Mouse (Mus musculus): Measurements from ENCODE around the gene Agap2. TPM values are rescaled to one million over a fixed set of nuclear protein-coding genes. Genes with fewer than 3 reads are reported as not detected.

Gene Agap2
- polyA plus RNA-seq, 2 experiments: 0.57 to 3.0 TPM

DNA sequence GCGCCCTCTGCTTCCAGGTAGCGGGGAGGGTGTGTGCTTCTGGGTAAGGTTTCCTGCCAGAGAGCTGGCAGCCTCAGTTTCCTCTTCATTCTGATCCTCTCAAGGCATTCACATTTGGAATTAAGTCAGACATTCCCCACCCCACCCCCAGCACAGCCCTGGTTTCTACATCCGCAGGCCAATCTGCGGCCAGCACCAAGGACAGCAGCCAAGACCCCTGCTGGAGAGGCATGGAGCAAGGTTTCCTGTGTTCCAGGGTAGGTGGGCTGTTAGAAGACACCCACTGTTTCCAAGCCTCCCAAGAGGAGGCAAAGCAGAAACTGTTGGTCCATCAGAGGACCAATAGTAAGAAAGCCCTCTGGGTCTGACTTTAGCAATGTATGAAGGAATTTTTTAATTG lies 20.4 kb upstream of the Agap2 start:
- WGBS (ENCODE audit: insufficient replicate concordance): 45% methylated on average over 4 of the region's 4 CpGs
- DNase-seq (ENCODE audit: low read depth in 3 of 3, low spot score in 3 of 3) (no peak), ATAC-seq (ENCODE audit: insufficient read depth) (no peak)
- Histone ChIP-seq H3K9me3 (ENCODE audit: control insufficient read depth, low read length) (no peaks in the 10 kb centered on the region), H3K27ac (no peak overlapping the region), H3K4me3 (ENCODE audit: insufficient read depth in 1 of 2, low read depth in 2 of 2, low read length in 2 of 2) (no peak overlapping the region), H3K4me2 (ENCODE audit: low read depth) (no peak overlapping the region), H3K9ac (replicated peaks) (no peak overlapping the region), H3K4me1 (replicated peaks; ENCODE audit: control insufficient read depth in 2 of 2, insufficient read depth in 2 of 2, low read length in 1 of 2) (no peaks in the 10 kb centered on the region), H3K36me3 (replicated peaks; ENCODE audit: control insufficient read depth, insufficient read depth, low read depth) (no peaks in the 10 kb centered on the region), H3K27me3 (ENCODE audit: control insufficient read depth, insufficient read depth, low read length) (peaks cover 52% of the 10 kb centered on the region)
- TF ChIP-seq CTCF (IDR thresholded peaks at IDR 0.05; ENCODE audit: low read depth) (peak; percentile 26; the same call in 1 of the 2 replicates), EP300 (IDR thresholded peaks at IDR 0.05; ENCODE audit: low read depth) (no peak)

DNA sequence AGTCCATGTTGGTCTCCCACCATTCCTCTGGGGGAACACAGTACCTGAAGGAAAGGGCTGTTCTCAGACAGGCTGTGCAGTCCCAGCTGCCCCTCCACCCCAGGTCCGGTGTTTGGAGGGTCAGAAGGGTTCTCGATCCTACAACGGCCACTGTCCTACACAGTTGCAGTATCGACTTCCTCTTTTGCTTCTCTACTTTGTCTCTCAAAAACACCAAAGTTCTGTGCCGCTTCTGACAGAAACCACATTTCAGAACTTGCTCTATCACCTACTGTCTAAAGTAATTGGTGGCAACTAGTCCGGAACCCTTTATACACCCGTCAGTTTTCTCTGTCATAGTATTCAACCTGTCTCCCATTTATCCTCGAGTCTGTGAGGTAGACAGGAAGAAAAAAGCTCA lies 19.7 kb upstream of the Agap2 start:
- H3K4me3 ChIP-seq (ENCODE audit: insufficient read depth in 1 of 2, low read depth in 2 of 2, low read length in 2 of 2): no peak overlapping the region
- DNase-seq (ENCODE audit: low read depth in 3 of 3, low spot score in 3 of 3) (no peak), ATAC-seq (ENCODE audit: insufficient read depth) (no peak)
- no peak overlapping the region for H3K27ac ChIP-seq
- H3K9me3 ChIP-seq (ENCODE audit: control insufficient read depth, low read length): no peaks in the 10 kb centered on the region
- H3K27me3 ChIP-seq (ENCODE audit: control insufficient read depth, insufficient read depth, low read length): peaks cover 52% of the 10 kb centered on the region
- 36% methylated on average over 8 of the region's 8 CpGs for WGBS (ENCODE audit: insufficient replicate concordance)
- no peak for TF ChIP-seq EP300 (IDR thresholded peaks at IDR 0.05; ENCODE audit: low read depth)
- no peak for TF ChIP-seq CTCF (IDR thresholded peaks at IDR 0.05; ENCODE audit: low read depth)
- 0 out of 4 replicates have a peak, but pooled peaks cover 0 to 2% of the 10 kb centered on the region in 2 experiments for H3K4me1 ChIP-seq (replicated peaks; ENCODE audit: control insufficient read depth in 2 of 2, insufficient read depth in 2 of 2, low read length in 1 of 2)
- no peak overlapping the region for H3K9ac ChIP-seq (replicated peaks)
- H3K36me3 ChIP-seq (replicated peaks; ENCODE audit: control insufficient read depth, insufficient read depth, low read depth): no peaks in the 10 kb centered on the region
- H3K4me2 ChIP-seq (ENCODE audit: low read depth): no peak overlapping the region

DNA sequence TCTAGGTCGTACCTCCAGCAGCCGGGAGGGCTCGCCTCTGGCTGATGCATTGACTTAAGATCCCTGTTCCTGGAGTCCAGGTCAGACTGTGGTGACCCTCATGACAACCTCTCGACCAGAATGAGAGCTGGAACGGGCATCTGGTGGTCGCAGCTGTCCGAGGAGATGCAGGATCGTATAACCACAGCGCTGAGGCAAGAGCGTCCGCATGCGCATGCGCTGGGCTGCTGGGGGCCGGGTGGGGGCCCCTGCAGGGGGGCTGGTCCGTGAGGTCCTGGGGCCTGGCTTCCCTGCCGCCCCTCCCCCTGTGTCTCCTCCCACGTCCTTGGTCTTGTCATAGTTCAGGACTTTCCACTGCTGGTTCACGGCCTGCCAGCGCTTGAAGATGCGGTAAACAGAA lies 18.6 kb upstream of the Agap2 start:
- Histone ChIP-seq H3K36me3 (replicated peaks; ENCODE audit: control insufficient read depth, insufficient read depth, low read depth) (no peaks in the 10 kb centered on the region), H3K9ac (replicated peaks) (no peak overlapping the region), H3K4me2 (ENCODE audit: low read depth) (no peak overlapping the region), H3K4me3 (ENCODE audit: insufficient read depth in 1 of 2, low read depth in 2 of 2, low read length in 2 of 2) (no peak overlapping the region), H3K27me3 (ENCODE audit: control insufficient read depth, insufficient read depth, low read length) (peaks cover 52% of the 10 kb centered on the region), H3K9me3 (ENCODE audit: control insufficient read depth, low read length) (no peaks in the 10 kb centered on the region), H3K4me1 (replicated peaks; ENCODE audit: control insufficient read depth in 2 of 2, insufficient read depth in 2 of 2, low read length in 1 of 2) (0 out of 4 replicates have a peak, but pooled peaks cover 0 to 3% of the 10 kb centered on the region in 2 experiments), H3K27ac (no peak overlapping the region)
- WGBS (ENCODE audit: insufficient replicate concordance): 74% methylated on average over 20 of the region's 20 CpGs
- no peak for DNase-seq (ENCODE audit: low read depth in 3 of 3, low spot score in 3 of 3)
- ATAC-seq (ENCODE audit: insufficient read depth): no peak
- TF ChIP-seq CTCF (IDR thresholded peaks at IDR 0.05; ENCODE audit: low read depth) (no peak), EP300 (IDR thresholded peaks at IDR 0.05; ENCODE audit: low read depth) (no peak)

DNA sequence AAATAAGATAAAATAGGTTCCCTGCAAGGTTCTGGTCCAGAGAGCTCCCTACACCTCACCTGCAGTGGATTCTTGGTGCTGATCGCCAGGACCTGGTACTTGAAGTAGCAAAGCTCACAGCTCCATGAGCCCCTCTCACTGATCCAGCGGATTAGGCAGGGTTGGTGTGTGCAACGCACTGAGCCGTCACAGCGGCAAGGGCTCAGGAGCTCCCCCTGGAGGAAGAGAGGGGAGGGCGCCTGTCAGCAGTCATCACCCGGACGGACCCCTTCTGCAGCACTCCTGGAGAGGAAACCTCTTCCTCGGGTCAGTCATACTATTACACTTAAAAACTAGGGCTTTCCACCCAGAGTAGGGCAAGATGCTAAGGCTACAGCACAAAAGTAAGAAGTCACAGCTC lies 16.9 kb upstream of the Agap2 start:
- DNase-seq (ENCODE audit: low read depth in 3 of 3, low spot score in 3 of 3) (no peak), ATAC-seq (ENCODE audit: insufficient read depth) (no peak)
- under 1% methylated on average over 9 of the region's 9 CpGs for WGBS (ENCODE audit: insufficient replicate concordance)
- peak; percentile 98 for TF ChIP-seq CTCF (IDR thresholded peaks at IDR 0.05; ENCODE audit: low read depth)
- no peak for TF ChIP-seq EP300 (IDR thresholded peaks at IDR 0.05; ENCODE audit: low read depth)
- Histone ChIP-seq H3K27ac (no peak overlapping the region), H3K4me2 (ENCODE audit: low read depth) (no peak overlapping the region), H3K36me3 (replicated peaks; ENCODE audit: control insufficient read depth, insufficient read depth, low read depth) (no peaks in the 10 kb centered on the region), H3K9ac (replicated peaks) (no peak overlapping the region), H3K4me3 (ENCODE audit: insufficient read depth in 1 of 2, low read depth in 2 of 2, low read length in 2 of 2) (no peak overlapping the region), H3K9me3 (ENCODE audit: control insufficient read depth, low read length) (no peaks in the 10 kb centered on the region), H3K27me3 (ENCODE audit: control insufficient read depth, insufficient read depth, low read length) (peaks cover 55% of the 10 kb centered on the region), H3K4me1 (replicated peaks; ENCODE audit: control insufficient read depth in 2 of 2, insufficient read depth in 2 of 2, low read length in 1 of 2) (peaks cover 4 to 7% of the 10 kb centered on the region in 2 experiments; a peak in 3 of 4 replicates)

DNA sequence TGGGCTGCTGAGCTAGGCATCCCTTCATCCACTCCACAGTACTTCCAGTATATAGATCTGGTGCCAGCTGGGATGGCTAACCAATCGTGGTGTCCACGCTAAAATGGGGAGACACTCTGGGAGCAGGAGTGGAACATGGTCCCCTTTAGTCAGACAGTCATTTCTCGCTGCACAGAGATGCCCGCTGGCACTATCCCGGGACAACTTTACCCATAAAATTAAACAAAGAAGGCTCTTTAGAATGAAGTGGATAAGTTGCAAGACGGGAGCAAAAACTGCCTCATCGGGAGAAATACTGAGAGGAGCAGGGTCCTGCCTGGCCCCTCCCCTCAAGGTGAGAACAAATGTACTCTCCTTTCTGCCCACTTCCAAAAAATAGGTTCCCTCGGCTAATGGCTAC lies 16.4 kb upstream of the Agap2 start:
- TF ChIP-seq EP300 (IDR thresholded peaks at IDR 0.05; ENCODE audit: low read depth): no peak
- TF ChIP-seq CTCF (IDR thresholded peaks at IDR 0.05; ENCODE audit: low read depth): no peak
- Histone ChIP-seq H3K4me2 (ENCODE audit: low read depth) (no peak overlapping the region; the same call in 1 of the 2 replicates), H3K4me3 (ENCODE audit: insufficient read depth in 1 of 2, low read depth in 2 of 2, low read length in 2 of 2) (no peak overlapping the region), H3K4me1 (replicated peaks; ENCODE audit: control insufficient read depth in 2 of 2, insufficient read depth in 2 of 2, low read length in 1 of 2) (peaks cover 4 to 7% of the 10 kb centered on the region in 2 experiments; a peak in 3 of 4 replicates), H3K27me3 (ENCODE audit: control insufficient read depth, insufficient read depth, low read length) (peaks cover 55% of the 10 kb centered on the region), H3K9me3 (ENCODE audit: control insufficient read depth, low read length) (no peaks in the 10 kb centered on the region), H3K36me3 (replicated peaks; ENCODE audit: control insufficient read depth, insufficient read depth, low read depth) (no peaks in the 10 kb centered on the region), H3K9ac (replicated peaks) (no peak overlapping the region), H3K27ac (no peak overlapping the region)
- WGBS (ENCODE audit: insufficient replicate concordance): 10% methylated on average over 8 of the region's 8 CpGs
- ATAC-seq (ENCODE audit: insufficient read depth): no peak
- DNase-seq (ENCODE audit: low read depth in 3 of 3, low spot score in 3 of 3): no peak
